Mouse (Mus musculus) forebrain, embryonic 15.5 days (tissue): ENCODE measurements around the gene B230307C23Rik. TPM values are rescaled to one million over a fixed set of nuclear protein-coding genes. Genes with fewer than 3 reads are reported as not detected.
A peak's percentile ranks its signal among the peaks of the same experiment; 100 is the strongest.
"Not testable (repeated sequence)": the region's sequence is repeated elsewhere in the genome, so short reads cannot be mapped to it uniquely, and the experiment has no call there.

Experiments used
- ATAC-seq: fragments of 200-750 bp; cut with Nextera tagmentation; replicated peaks from 2 replicates; pipeline ENCODE4 v1.8.0; 2017; ENCODE audit warnings: mild to moderate bottlenecking, moderate TSS enrichment, moderate library complexity
- H3K27ac ChIP-seq: fragments of 300-500 bp; sonication (generic); replicated peaks from 2 replicates; pipeline ENCODE4 v1.5.1; 2015; ENCODE audit warnings: mild to moderate bottlenecking, inconsistent platforms
- H3K27me3 ChIP-seq: fragments of 300-500 bp; sonication (generic); 2 replicates; pipeline ENCODE4 v1.6.1; 2015; ENCODE audit warnings: inconsistent platforms
- H3K36me3 ChIP-seq: fragments of 300-500 bp; sonication (generic); 2 replicates; pipeline ENCODE4 v1.6.1; 2015; ENCODE audit warnings: mild to moderate bottlenecking, inconsistent platforms
- H3K4me1 ChIP-seq: fragments of 300-500 bp; sonication (generic); 2 replicates; pipeline ENCODE4 v1.6.1; 2015; ENCODE audit warnings: inconsistent platforms
- H3K4me2 ChIP-seq: fragments of 300-500 bp; sonication (generic); replicated peaks from 2 replicates; pipeline ENCODE4 v1.6.1; 2015; ENCODE audit warnings: mild to moderate bottlenecking, inconsistent platforms
- H3K4me3 ChIP-seq: fragments of 300-500 bp; sonication (generic); 2 replicates; pipeline ENCODE4 v1.5.1; 2015; ENCODE audit warnings: mild to moderate bottlenecking, inconsistent platforms
- H3K9ac ChIP-seq: fragments of 300-500 bp; sonication (generic); replicated peaks from 2 replicates; pipeline ENCODE4 v1.6.1; 2015; ENCODE audit warnings: mild to moderate bottlenecking, inconsistent platforms
- H3K9me3 ChIP-seq: fragments of 300-500 bp; sonication (generic); 2 replicates; pipeline ENCODE4 v1.6.1; 2016; ENCODE audit warnings: inconsistent platforms
- WGBS: fragments of 180-500 bp; shearing (Covaris S2); methylation state at CpG from one replicate; pipeline ENCODE4 v1.1.7; 2015; ENCODE audit warnings: mixed read lengths; 5-methylcytosine and 5-hydroxymethylcytosine counted together
- polyA plus RNA-seq: library from polyadenylated mRNA; unstranded; fragments of >200 nt; fragmentation: Nextera tagmentation; extraction: Ambion mirVana; gene quantifications from 2 replicates; pipeline ENCODE4 v1.2.1, GENCODE M21; 2015

Gene B230307C23Rik
- polyA plus RNA-seq, 1 experiment from 2014 or later = 30.4 TPM

- Histone ChIP-seq H3K9me3 (no peaks in the 10 kb centered on the region), H3K27ac (peak within 1 kb of the TSS; percentile 97), H3K4me1 (peaks cover 18% of the 10 kb centered on the region), H3K27me3 (no peaks in the 10 kb centered on the region), H3K36me3 (no peaks in the 10 kb centered on the region), H3K4me3 (peak within 1 kb of the TSS; percentile 74), H3K4me2 (peak within 1 kb of the TSS; percentile 73), H3K9ac (peak within 1 kb of the TSS; percentile 83)
- WGBS = under 1% methylated on average over 77 of the region's 78 CpGs
- ATAC-seq = peak; percentile 99
These were observed 34.8 kb upstream of the B230307C23Rik start, which contains the start of the genes C2cd2 and Zbtb21 for GRCm38 (mm10) chr16:97962151-97962948. Gene C2cd2 (minus strand): TSS chr16:97962598. Gene Zbtb21 (minus strand): TSS chr16:97962622.

- no peak for ATAC-seq
- WGBS = 89% methylated on average over 3 of the region's 3 CpGs
- H3K27ac ChIP-seq = no peak overlapping the region
These were observed 33.1 kb upstream of the B230307C23Rik start for GRCm38 (mm10) chr16:97963956-97964540.

GRCm38 (mm10) chr16:97977277-97977676, 19.8 kb upstream of the B230307C23Rik start:
- H3K4me1 ChIP-seq = no peaks in the 10 kb centered on the region
- no peaks in the 10 kb centered on the region for H3K27me3 ChIP-seq
- 72% methylated on average over 1 of the region's 1 CpGs for whole genome bisulfite sequencing
- no peak overlapping the region for H3K4me2 ChIP-seq
- no peaks in the 10 kb centered on the region for H3K9me3 ChIP-seq
- no peak overlapping the region for H3K27ac ChIP-seq
- no peak for ATAC-seq
- no peak overlapping the region for H3K9ac ChIP-seq
- no peak overlapping the region for H3K4me3 ChIP-seq
- no peaks in the 10 kb centered on the region for H3K36me3 ChIP-seq

More at GRCm38 (mm10) chr16:97963956-97964540, 33.1 kb upstream of the B230307C23Rik start:
- Histone ChIP-seq H3K9ac (no peak overlapping the region), H3K4me1 (peaks cover 18% of the 10 kb centered on the region), H3K4me3 (no peak overlapping the region), H3K9me3 (no peaks in the 10 kb centered on the region), H3K36me3 (no peaks in the 10 kb centered on the region), H3K4me2 (no peak overlapping the region), H3K27me3 (no peaks in the 10 kb centered on the region)

- no peaks in the 10 kb centered on the region for H3K27me3 ChIP-seq
- WGBS = 97% methylated on average over 3 of the region's 3 CpGs
- no peak overlapping the region for H3K27ac ChIP-seq
- H3K4me3 ChIP-seq = no peak overlapping the region
- no peaks in the 10 kb centered on the region for H3K36me3 ChIP-seq
- no peak overlapping the region for H3K9ac ChIP-seq
- ATAC-seq = no peak
- no peaks in the 10 kb centered on the region for H3K4me1 ChIP-seq
- H3K9me3 ChIP-seq = no peaks in the 10 kb centered on the region
- H3K4me2 ChIP-seq = no peak overlapping the region
These were observed 19.4 kb upstream of the B230307C23Rik start for GRCm38 (mm10) chr16:97977722-97978121.

- WGBS = 94% methylated on average over 1 of the region's 1 CpGs
- H3K36me3 ChIP-seq = no peaks in the 10 kb centered on the region
- H3K4me3 ChIP-seq = no peak overlapping the region
- H3K4me2 ChIP-seq = no peak overlapping the region
- no peak for ATAC-seq
- no peaks in the 10 kb centered on the region for H3K27me3 ChIP-seq
- no peak overlapping the region for H3K9ac ChIP-seq
- H3K4me1 ChIP-seq = no peaks in the 10 kb centered on the region
- no peaks in the 10 kb centered on the region for H3K9me3 ChIP-seq
- H3K27ac ChIP-seq = no peak overlapping the region
These were observed 15.8 kb upstream of the B230307C23Rik start for GRCm38 (mm10) chr16:97981362-97981761.

GRCm38 (mm10) chr16:97984589-97984988, 12.5 kb upstream of the B230307C23Rik start:
- 21% methylated on average over 5 of the region's 5 CpGs for WGBS

GRCm38 (mm10) chr16:97991517-97991916, 5.6 kb upstream of the B230307C23Rik start:
- Histone ChIP-seq H3K36me3 (no peaks in the 10 kb centered on the region), H3K9ac (no peak overlapping the region), H3K9me3 (no peaks in the 10 kb centered on the region), H3K4me3 (no peak overlapping the region), H3K4me2 (no peak overlapping the region), H3K4me1 (peaks cover 5% of the 10 kb centered on the region), H3K27me3 (no peaks in the 10 kb centered on the region), H3K27ac (no peak overlapping the region)
- no peak for ATAC-seq
- WGBS = 82% methylated on average over 2 of the region's 2 CpGs

More at GRCm38 (mm10) chr16:97984589-97984988, 12.5 kb upstream of the B230307C23Rik start:
- Histone ChIP-seq H3K36me3 (no peaks in the 10 kb centered on the region), H3K4me1 (no peaks in the 10 kb centered on the region), H3K9me3 (no peaks in the 10 kb centered on the region), H3K4me2 (no peak overlapping the region), H3K27ac (no peak overlapping the region), H3K4me3 (no peak overlapping the region), H3K9ac (no peak overlapping the region), H3K27me3 (no peaks in the 10 kb centered on the region)
- no peak for ATAC-seq

GRCm38 (mm10) chr16:97992477-97992876, 4.6 kb upstream of the B230307C23Rik start:
- not testable (repeated sequence) for H3K9me3 ChIP-seq, H3K27me3 ChIP-seq, H3K4me2 ChIP-seq, H3K9ac ChIP-seq, H3K36me3 ChIP-seq, H3K4me1 ChIP-seq, H3K27ac ChIP-seq, H3K4me3 ChIP-seq, ATAC-seq
- WGBS = 83% methylated on average over 3 of the region's 3 CpGs

- WGBS = 3% methylated on average over 1 of the region's 1 CpGs
- Histone ChIP-seq H3K4me1 (peaks cover 15% of the 10 kb centered on the region), H3K27ac (no peak overlapping the region), H3K9ac (no peak overlapping the region), H3K36me3 (no peaks in the 10 kb centered on the region; the same call in 1 of the 2 replicates), H3K27me3 (no peaks in the 10 kb centered on the region), H3K4me3 (peak overlapping the region; percentile 55), H3K4me2 (peak overlapping the region; percentile 80), H3K9me3 (no peaks in the 10 kb centered on the region)
- ATAC-seq = no peak
These were observed 1.1 kb upstream of the B230307C23Rik start for GRCm38 (mm10) chr16:97995849-97996615.

- ATAC-seq, H3K27ac ChIP-seq: not testable (repeated sequence)
- 0% methylated on average over 8 of the region's 8 CpGs for WGBS
These were observed 242 bp downstream of the B230307C23Rik start for GRCm38 (mm10) chr16:97997383-97997731.

GRCm38 (mm10) chr16:98022081-98022480, 25.0 kb downstream of the B230307C23Rik start:
- Histone ChIP-seq H3K27me3 (no peaks in the 10 kb centered on the region), H3K4me3 (no peak overlapping the region), H3K9ac (no peak overlapping the region), H3K27ac (no peak overlapping the region), H3K36me3 (peaks cover 10% of the 10 kb centered on the region; the same call in 1 of the 2 replicates), H3K4me1 (no peaks in the 10 kb centered on the region), H3K4me2 (no peak overlapping the region), H3K9me3 (peaks cover 11% of the 10 kb centered on the region)
- 91% methylated on average over 3 of the region's 3 CpGs for WGBS
- no peak for ATAC-seq

More at GRCm38 (mm10) chr16:97997383-97997731, 242 bp downstream of the B230307C23Rik start:
- H3K9me3 ChIP-seq, H3K27me3 ChIP-seq, H3K36me3 ChIP-seq: not testable (repeated sequence)
- Histone ChIP-seq H3K4me2 (peak overlapping the region; percentile 80), H3K9ac (peak overlapping the region; percentile 51), H3K4me1 (peaks cover 15% of the 10 kb centered on the region), H3K4me3 (peak overlapping the region; percentile 55)
